Mouse (Mus musculus) urinary bladder, postnatal 14 days (tissue): ENCODE measurements around the gene Cep170b.

ENCODE experiments used
- DNase-seq: peaks from one replicate; pipeline ENCODE4 v3.0.0; 2021; ENCODE audit warnings: low spot score

Cep170b gene

GRCm38 (mm10) chr12:112720216-112720615, at the start of gene Cep170b:
Gene Cep170b (plus strand): TSS chr12:112720455.
- no peak for DNase-seq

- DNase-seq: no peak
These were observed 49.4 kb upstream of the Cep170b start for GRCm38 (mm10) chr12:112670718-112671393.

GRCm38 (mm10) chr12:112671891-112672290, 48.4 kb upstream of the Cep170b start:
- DNase-seq: no peak

- no peak for DNase-seq
These were observed 47.3 kb upstream of the Cep170b start for GRCm38 (mm10) chr12:112672744-112673575.

GRCm38 (mm10) chr12:112673576-112674091, 46.6 kb upstream of the Cep170b start:
- DNase-seq: peak; percentile 48

- DNase-seq: peak; percentile 72
These were observed 45.9 kb upstream of the Cep170b start, which contains the start of gene Akt1 for GRCm38 (mm10) chr12:112674132-112675011. Gene Akt1 (minus strand): TSS chr12:112674884.

GRCm38 (mm10) chr12:112675245-112676035, 44.8 kb upstream of the Cep170b start:
- DNase-seq: peak; percentile 90

- DNase-seq: no peak
These were observed 43.2 kb upstream of the Cep170b start for GRCm38 (mm10) chr12:112677076-112677475.

GRCm38 (mm10) chr12:112677943-112678554, 42.2 kb upstream of the Cep170b start:
- no peak for DNase-seq

GRCm38 (mm10) chr12:112678555-112679026, 41.7 kb upstream of the Cep170b start, which contains the start of gene Zbtb42:
Gene Zbtb42 (plus strand): TSS chr12:112678828.
- DNase-seq: peak; percentile 76

GRCm38 (mm10) chr12:112679027-112679996, 40.9 kb upstream of the Cep170b start:
- peak; percentile 85 for DNase-seq

- DNase-seq: no peak
These were observed 36.9 kb upstream of the Cep170b start for GRCm38 (mm10) chr12:112683351-112683750.

GRCm38 (mm10) chr12:112688458-112688857, 31.8 kb upstream of the Cep170b start:
- DNase-seq: no peak

- peak; percentile 94 for DNase-seq
These were observed 26.8 kb upstream of the Cep170b start for GRCm38 (mm10) chr12:112693185-112694126.

GRCm38 (mm10) chr12:112694127-112694475, 26.2 kb upstream of the Cep170b start:
- no peak for DNase-seq

GRCm38 (mm10) chr12:112696806-112697425, 23.3 kb upstream of the Cep170b start:
- no peak for DNase-seq

GRCm38 (mm10) chr12:112700522-112700921, 19.7 kb upstream of the Cep170b start:
- peak; percentile 44 for DNase-seq
